Mouse (Mus musculus) MEL (cell line): ENCODE results near the gene Ccndbp1. TPM values are rescaled to one million over a fixed set of nuclear protein-coding genes. Genes with fewer than 3 reads are reported as not detected.

Experiments used
- DNase-seq: peaks from one replicate; pipeline ENCODE4 v3.0.0; 2011; ENCODE audit warnings: low read depth, low spot score
- H3K27ac ChIP-seq: 2 replicates; pipeline ENCODE4 v1.5.1; 2012; ENCODE audit warnings: low read depth, mild to moderate bottlenecking, control low read depth, low read length, moderate library complexity; ENCODE audit not compliant: control insufficient read depth
- H3K27me3 ChIP-seq, 2 experiments: fragments of 150-350 bp in 1 of 2; sonication (generic) in 1 of 2; 2 replicates each; pipeline ENCODE4 v1.6.1; 2012; ENCODE audit warnings: low read length in 2 of 2, mild to moderate bottlenecking in 2 of 2, improper control_type of control experiment in 1 of 2, moderate library complexity in 1 of 2; ENCODE audit not compliant: insufficient read depth in 2 of 2, control insufficient read depth in 1 of 2
- H3K36me3 ChIP-seq, 2 experiments: 2 replicates each; pipeline ENCODE4 v1.6.1; 2012 to 2014; ENCODE audit warnings: low read length in 2 of 2, improper control_type of control experiment in 1 of 2, inconsistent platforms in 1 of 2, mild to moderate bottlenecking in 1 of 2; ENCODE audit not compliant: insufficient read depth in 2 of 2, control insufficient read depth in 1 of 2
- H3K4me1 ChIP-seq, 2 experiments: fragments of 150-350 bp in 1 of 2; sonication (generic) in 1 of 2; 2 replicates each; pipeline ENCODE4 v1.6.1; 2012; ENCODE audit warnings: low read length in 2 of 2, improper control_type of control experiment in 1 of 2, mild to moderate bottlenecking in 1 of 2; ENCODE audit not compliant: insufficient read depth in 2 of 2, control insufficient read depth in 1 of 2
- H3K4me3 ChIP-seq, 2 experiments: fragments of 150-350 bp in 1 of 2; sonication (generic) in 1 of 2; 2 replicates each; pipeline ENCODE4 v1.5.1; 2012; ENCODE audit warnings: low read depth in 2 of 2, low read length in 2 of 2, mild to moderate bottlenecking in 2 of 2, moderate library complexity in 2 of 2, control low read depth in 1 of 2, improper control_type of control experiment in 1 of 2; ENCODE audit not compliant: control insufficient read depth in 1 of 2, insufficient read depth in 1 of 2
- H3K79me2 ChIP-seq: 2 replicates; pipeline ENCODE4 v1.6.1; 2012; ENCODE audit warnings: mild to moderate bottlenecking, low read length, moderate library complexity; ENCODE audit not compliant: control insufficient read depth, poor library complexity, insufficient read depth
- H3K9ac ChIP-seq: 2 replicates; pipeline ENCODE4 v1.6.1; 2012; ENCODE audit warnings: low read depth, mild to moderate bottlenecking, control low read depth, low read length, moderate library complexity; ENCODE audit not compliant: control insufficient read depth, poor library complexity, severe bottlenecking
- H3K9me3 ChIP-seq: fragments of 150-350 bp; sonication (generic); replicated peaks from 2 replicates; pipeline ENCODE4 v1.6.1; 2012; ENCODE audit warnings: mild to moderate bottlenecking, low read length, improper control_type of control experiment, moderate library complexity; ENCODE audit not compliant: insufficient read depth
- BHLHE40 ChIP-seq: IDR thresholded peaks from 2 replicates; pipeline ENCODE4 v1.6.1; 2012; ENCODE audit warnings: low read depth, mild to moderate bottlenecking, inconsistent platforms, low read length, improper control_type of control experiment, borderline replicate concordance
- CHD2 ChIP-seq: IDR thresholded peaks from 2 replicates; pipeline ENCODE4 v1.6.1; 2011; ENCODE audit warnings: low read length, improper control_type of control experiment
- CTCF ChIP-seq, 3 experiments: IDR thresholded peaks in 2 of 3; conservative IDR thresholded peaks in 1 of 3; 2 replicates each; pipeline ENCODE4 v1.5.1; 2011 to 2012; ENCODE audit warnings: low read length in 3 of 3, low read depth in 2 of 3, mild to moderate bottlenecking in 2 of 3, improper control_type of control experiment in 1 of 3, inconsistent platforms in 1 of 3, mixed read lengths in 1 of 3, moderate library complexity in 1 of 3; ENCODE audit not compliant: control insufficient read depth in 1 of 3, insufficient read depth in 1 of 3, poor library complexity in 1 of 3, severe bottlenecking in 1 of 3
- ELF1 ChIP-seq: IDR thresholded peaks from 2 replicates; pipeline ENCODE4 v1.6.1; 2014; ENCODE audit warnings: low read depth, mild to moderate bottlenecking, inconsistent platforms, low read length, improper control_type of control experiment, moderate library complexity
- EP300 ChIP-seq, 2 experiments: IDR thresholded peaks; 2 replicates each; pipeline ENCODE4 v1.6.1; 2011; ENCODE audit warnings: improper control_type of control experiment in 2 of 2, low read length in 2 of 2, low read depth in 1 of 2, mild to moderate bottlenecking in 1 of 2
- ETS1 ChIP-seq: IDR thresholded peaks from 2 replicates; pipeline ENCODE4 v1.6.1; 2012; ENCODE audit warnings: low read depth, mild to moderate bottlenecking, inconsistent platforms, low read length, improper control_type of control experiment, moderate library complexity
- HCFC1 ChIP-seq: IDR thresholded peaks from 2 replicates; pipeline ENCODE4 v1.6.1; 2012; ENCODE audit warnings: low read depth, mild to moderate bottlenecking, inconsistent platforms, low read length, improper control_type of control experiment, moderate library complexity
- JUND ChIP-seq: IDR thresholded peaks from 2 replicates; pipeline ENCODE4 v1.6.1; 2011; ENCODE audit warnings: low read depth, mild to moderate bottlenecking, improper control_type of control experiment, low read length
- KAT2A ChIP-seq: conservative IDR thresholded peaks from 2 replicates; pipeline ENCODE4 v1.6.1; 2012; ENCODE audit warnings: low read depth, low read length, improper control_type of control experiment, inconsistent platforms
- MAZ ChIP-seq: IDR thresholded peaks from 2 replicates; pipeline ENCODE4 v1.6.1; 2012; ENCODE audit warnings: low read depth, mild to moderate bottlenecking, inconsistent platforms, low read length, improper control_type of control experiment
- MYB ChIP-seq: IDR thresholded peaks from 2 replicates; pipeline ENCODE4 v1.6.1; 2011; ENCODE audit warnings: mild to moderate bottlenecking, low read depth, low read length, improper control_type of control experiment
- NELFE ChIP-seq: IDR thresholded peaks from 2 replicates; pipeline ENCODE4 v1.6.1; 2011; ENCODE audit warnings: low read depth, low read length, improper control_type of control experiment
- POLR2AphosphoS2 ChIP-seq: IDR thresholded peaks from 2 replicates; pipeline ENCODE4 v1.6.1; 2011; ENCODE audit warnings: low read length, improper control_type of control experiment
- RAD21 ChIP-seq: IDR thresholded peaks from 2 replicates; pipeline ENCODE4 v1.6.1; 2011; ENCODE audit warnings: mild to moderate bottlenecking, low read depth, low read length, improper control_type of control experiment
- RCOR1 ChIP-seq: IDR thresholded peaks from 2 replicates; pipeline ENCODE4 v1.6.1; 2012; ENCODE audit warnings: low read depth, mild to moderate bottlenecking, inconsistent platforms, low read length, improper control_type of control experiment
- SIN3A ChIP-seq: IDR thresholded peaks from 2 replicates; pipeline ENCODE4 v1.6.1; 2012; ENCODE audit warnings: low read length, improper control_type of control experiment, inconsistent platforms
- SMC3 ChIP-seq: IDR thresholded peaks from 2 replicates; pipeline ENCODE4 v1.6.1; 2011; ENCODE audit warnings: low read depth, low read length, improper control_type of control experiment
- TAL1 ChIP-seq: IDR thresholded peaks from 2 replicates; pipeline ENCODE4 v1.6.1; 2012; ENCODE audit warnings: mild to moderate bottlenecking, inconsistent platforms, low read length, moderate library complexity, mixed read lengths
- TBP ChIP-seq: IDR thresholded peaks from 2 replicates; pipeline ENCODE4 v1.8.0; 2011; ENCODE audit warnings: low read depth, low read length, improper control_type of control experiment
- UBTF ChIP-seq: IDR thresholded peaks from 2 replicates; pipeline ENCODE4 v1.6.1; 2012; ENCODE audit warnings: low read depth, mild to moderate bottlenecking, inconsistent platforms, low read length, improper control_type of control experiment, moderate library complexity, borderline replicate concordance; ENCODE audit not compliant: insufficient read depth
- USF2 ChIP-seq, 2 experiments: IDR thresholded peaks; 2 replicates each; pipeline ENCODE4 v1.6.1; 2011 to 2012; ENCODE audit warnings: improper control_type of control experiment in 2 of 2, low read length in 2 of 2, borderline replicate concordance in 1 of 2, inconsistent platforms in 1 of 2, low read depth in 1 of 2, mild to moderate bottlenecking in 1 of 2; ENCODE audit not compliant: insufficient read depth in 1 of 2
- ZC3H11A ChIP-seq: IDR thresholded peaks from 2 replicates; pipeline ENCODE4 v1.6.1; 2012; ENCODE audit warnings: low read depth, mild to moderate bottlenecking, inconsistent platforms, low read length, improper control_type of control experiment
- ZMIZ1 ChIP-seq: IDR thresholded peaks from 2 replicates; pipeline ENCODE4 v1.6.1; 2012; ENCODE audit warnings: low read depth, mild to moderate bottlenecking, inconsistent platforms, low read length, improper control_type of control experiment, moderate library complexity
- polyA plus RNA-seq, 2 experiments: library from polyadenylated mRNA; stranded (reverse) in 1 of 2; unstranded in 1 of 2; fragments of >175 nt in 1 of 2; fragments of >200 nt in 1 of 2; gene quantifications; 2 replicates each; pipeline versions ENCODE4 v1.2.1 to v1.2.4; 2012; ENCODE audit warnings: low replicate concordance in 2 of 2, low read depth in 1 of 2; ENCODE audit not compliant: insufficient read length in 2 of 2, insufficient read depth in 1 of 2, missing spikeins in 1 of 2
- total RNA-seq: library from RNA; depleted of rRNA; stranded (reverse); fragments of 300-350 nt; gene quantifications from 2 replicates; pipeline ENCODE4 v1.2.3, GENCODE M21; 2012

Ccndbp1 gene
- total and polyA plus RNA-seq, 3 experiments = 25.7 to 250 (median 26.1) TPM

DNA sequence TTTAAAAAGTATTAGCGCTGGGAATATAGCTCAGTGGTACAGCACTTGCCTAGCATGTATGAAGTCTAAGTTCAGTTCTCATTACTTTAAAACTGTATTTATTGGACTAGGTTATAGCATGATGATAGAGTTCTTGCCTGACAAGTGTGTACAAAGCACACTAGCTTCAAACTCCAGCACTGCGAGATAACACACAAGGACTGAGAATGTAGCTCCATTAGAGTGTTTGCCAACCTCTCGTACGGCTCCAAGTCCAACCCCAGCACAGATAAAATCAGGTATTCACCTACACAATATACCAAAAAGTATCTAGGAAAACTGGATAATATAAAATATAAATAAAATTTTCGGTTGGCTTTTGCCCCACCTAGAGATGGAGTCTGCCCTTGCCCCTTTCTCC, 48.4 kb upstream of the Ccndbp1 start:
- Histone ChIP-seq H3K4me1 (peaks cover 4 to 6% of the 10 kb centered on the region in 2 experiments), H3K27ac (no peak overlapping the region), H3K9me3 (no peaks in the 10 kb centered on the region), H3K9ac (no peak overlapping the region), H3K4me3 (no peak overlapping the region), H3K36me3 (peaks cover 2 to 15% of the 10 kb centered on the region in 2 experiments)
- DNase-seq = no peak
- TF ChIP-seq CTCF (IDR thresholded peaks at IDR 0.05 in 2 of 3, conservative IDR thresholded peaks at IDR 0.05 in 1 of 3; ENCODE audit: control insufficient read depth in 1 of 3, insufficient read depth in 1 of 3, low read depth in 2 of 3, low read length in 3 of 3, poor library complexity in 1 of 3, severe bottlenecking in 1 of 3) (no peak), TAL1 (no peak), ZMIZ1 (no peak), ZC3H11A (no peak), BHLHE40 (no peak), KAT2A (no peak), TBP (no peak), MAZ (no peak), ETS1 (no peak), RAD21 (no peak)
- TF ChIP-seq, all 39 proteins: peak for 0
- Histone ChIP-seq H3K27me3 (no peaks in the 10 kb centered on the region), H3K79me2 (peaks cover 1% of the 10 kb centered on the region; the same call in 1 of the 2 replicates)

DNA sequence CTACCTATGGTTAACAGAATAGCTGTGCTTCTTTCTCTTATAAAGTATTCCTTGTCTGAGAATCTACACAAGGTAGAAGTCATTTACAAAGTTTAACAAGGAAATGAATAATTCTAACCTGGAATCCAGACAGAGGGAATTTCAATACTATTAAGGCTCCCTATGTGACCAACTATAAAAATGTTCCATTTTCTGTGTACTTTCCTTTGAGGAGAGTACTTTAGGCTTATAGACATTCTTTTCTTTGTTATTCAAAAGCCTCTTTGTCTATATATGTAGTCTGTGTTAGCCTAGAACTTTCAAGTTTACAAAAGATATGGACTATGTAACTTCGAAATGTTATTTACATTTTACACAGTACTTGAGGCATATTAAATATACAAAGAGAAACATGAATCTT, 47.9 kb upstream of the Ccndbp1 start:
- H3K4me3 ChIP-seq = no peak overlapping the region
- H3K9ac ChIP-seq = no peak overlapping the region
- TF ChIP-seq JUND (no peak), SMC3 (no peak), ZMIZ1 (no peak), HCFC1 (no peak), RAD21 (no peak), NELFE (no peak), ELF1 (no peak), EP300 (IDR thresholded peaks at IDR 0.05; ENCODE audit: low read depth in 1 of 2, low read length in 2 of 2) (no peak), SIN3A (no peak), RCOR1 (no peak), MAZ (no peak), ZC3H11A (no peak), POLR2AphosphoS2 (no peak), UBTF (no peak), CHD2 (no peak), MYB (no peak), USF2 (IDR thresholded peaks at IDR 0.05; ENCODE audit: borderline replicate concordance in 1 of 2, insufficient read depth in 1 of 2, low read depth in 1 of 2, low read length in 2 of 2) (no peak)
- H3K4me1 ChIP-seq = peaks cover 4 to 6% of the 10 kb centered on the region in 2 experiments
- no peaks in the 10 kb centered on the region for H3K9me3 ChIP-seq
- no peaks in the 10 kb centered on the region for H3K27me3 ChIP-seq
- H3K79me2 ChIP-seq = peaks cover 1% of the 10 kb centered on the region; the same call in 1 of the 2 replicates
- no peak for DNase-seq
- H3K36me3 ChIP-seq = peaks cover 2 to 15% of the 10 kb centered on the region in 2 experiments
- H3K27ac ChIP-seq = no peak overlapping the region
